Mouse (Mus musculus) embryo, embryonic 11.5 days (tissue): ENCODE measurements around the gene Marveld2.
A peak's percentile ranks its signal among the peaks of the same experiment; 100 is the strongest.

ENCODE experiments used
- DNase-seq: peaks from one replicate; pipeline ENCODE4 v3.0.0-alpha.2; 2012; ENCODE audit warnings: low read depth, low spot score

Gene Marveld2

GRCm38 (mm10) chr13:100616181-100617087 lies at the start of gene Marveld2:
Gene Marveld2, minus strand, starts transcription at chr13:100616971.
- DNase-seq: no peak

GRCm38 (mm10) chr13:100659864-100660456 lies 43.2 kb upstream of the Marveld2 start:
- peak; percentile 62 for DNase-seq

GRCm38 (mm10) chr13:100658091-100658490 lies 41.3 kb upstream of the Marveld2 start:
- DNase-seq: no peak

DNA sequence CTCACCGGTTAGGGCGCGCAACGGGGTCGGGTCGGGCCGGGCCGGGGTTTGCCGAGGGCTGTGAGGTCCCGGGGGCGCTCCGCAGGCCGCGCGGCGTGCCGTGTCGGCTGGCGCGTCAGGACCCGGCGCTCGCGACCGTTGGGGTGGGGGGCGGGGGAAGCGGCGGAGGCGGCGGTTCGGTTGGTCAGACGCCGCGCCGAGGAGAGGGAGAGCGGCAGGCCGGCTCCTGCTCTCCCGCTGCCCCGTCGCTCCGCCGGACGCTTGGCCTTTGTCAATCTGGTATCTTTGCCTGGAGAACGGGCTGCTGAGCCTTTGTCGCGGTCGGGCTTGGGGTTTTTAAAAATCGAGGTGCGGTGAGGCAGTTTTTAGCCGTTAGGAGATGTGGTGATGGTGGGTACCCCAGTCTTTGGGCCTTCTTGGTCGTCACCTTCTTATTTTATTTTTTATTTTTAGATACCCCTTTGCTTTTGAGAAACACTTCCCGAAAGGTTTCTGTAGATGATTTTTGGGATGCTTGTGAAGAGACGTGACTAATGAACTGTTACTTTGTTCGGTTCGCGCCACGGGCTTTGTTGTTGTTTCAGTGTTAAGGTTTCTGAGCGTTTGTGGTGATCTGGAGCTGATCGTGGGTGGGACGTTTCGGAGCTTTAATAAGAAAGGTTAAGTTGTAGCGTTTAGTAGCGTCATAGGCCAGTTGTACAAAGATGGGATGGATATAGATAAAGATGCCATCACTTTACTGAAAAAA lies 34.8 kb upstream of the Marveld2 start, which contains the start of gene Taf9:
TSS of gene Taf9 (plus strand) at position 141 of the 748 bp plus-strand sequence.
- DNase-seq: no peak

GRCm38 (mm10) chr13:100650550-100651438 lies 34.0 kb upstream of the Marveld2 start, which contains the start of the genes Ak6 and Rad17:
Gene Ak6, plus strand, starts transcription at chr13:100650979.
Gene Rad17, minus strand, starts transcription at chr13:100651051.
- peak; percentile 88 for DNase-seq

DNA sequence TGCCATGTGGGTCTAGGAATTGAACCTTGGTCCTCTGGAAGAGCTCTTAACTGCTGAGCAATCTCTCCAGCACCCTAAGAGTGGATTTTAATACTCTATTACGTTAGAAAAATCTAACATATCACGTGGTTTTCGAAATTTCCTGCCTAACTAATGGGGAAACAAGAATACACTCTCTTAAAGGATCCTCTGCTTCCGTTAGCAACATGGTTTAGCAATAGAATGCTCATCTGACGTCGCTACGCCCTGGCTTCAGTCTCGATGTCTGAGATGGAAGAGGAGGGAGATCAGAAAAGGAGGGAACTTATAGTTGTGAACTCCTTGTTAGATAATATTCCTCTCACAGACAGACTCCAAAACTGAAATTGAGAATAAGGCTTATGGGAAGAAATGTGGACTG lies 31.5 kb upstream of the Marveld2 start:
- no peak for DNase-seq

DNA sequence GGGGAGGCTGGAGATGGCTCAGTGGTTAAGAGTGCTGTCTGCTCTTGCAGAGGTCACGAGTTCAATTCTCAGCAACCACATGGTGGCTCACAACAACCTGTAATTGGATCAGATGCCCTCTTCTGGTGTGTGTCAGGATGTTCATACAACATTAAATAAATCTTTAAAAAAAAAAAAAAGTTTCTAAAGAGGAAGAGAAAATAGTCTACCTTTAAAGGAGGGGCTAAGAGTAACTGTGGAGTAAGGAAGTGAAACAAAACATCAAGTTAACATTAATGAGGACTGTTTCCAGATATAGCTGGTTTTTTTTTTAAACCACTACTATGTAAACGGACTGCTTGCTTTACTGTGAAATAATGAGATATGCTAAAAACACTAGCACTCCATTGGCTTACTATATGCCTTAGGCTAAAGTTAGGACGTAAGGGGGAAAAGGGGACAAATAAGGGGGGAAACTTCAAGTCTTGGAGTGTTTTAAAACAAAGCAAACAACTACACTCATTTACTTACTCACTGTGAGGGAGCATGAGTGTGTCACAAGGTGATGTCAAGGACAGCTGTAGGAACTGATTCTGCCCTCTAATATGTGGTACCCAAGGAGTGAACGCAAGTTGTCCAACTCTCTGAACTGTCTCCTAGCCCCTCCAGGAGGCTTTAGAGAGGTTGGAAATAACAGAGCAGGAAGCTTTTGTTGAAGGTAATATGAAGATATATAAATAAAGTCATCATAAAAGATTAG lies 25.9 kb upstream of the Marveld2 start:
- DNase-seq: no peak

DNA sequence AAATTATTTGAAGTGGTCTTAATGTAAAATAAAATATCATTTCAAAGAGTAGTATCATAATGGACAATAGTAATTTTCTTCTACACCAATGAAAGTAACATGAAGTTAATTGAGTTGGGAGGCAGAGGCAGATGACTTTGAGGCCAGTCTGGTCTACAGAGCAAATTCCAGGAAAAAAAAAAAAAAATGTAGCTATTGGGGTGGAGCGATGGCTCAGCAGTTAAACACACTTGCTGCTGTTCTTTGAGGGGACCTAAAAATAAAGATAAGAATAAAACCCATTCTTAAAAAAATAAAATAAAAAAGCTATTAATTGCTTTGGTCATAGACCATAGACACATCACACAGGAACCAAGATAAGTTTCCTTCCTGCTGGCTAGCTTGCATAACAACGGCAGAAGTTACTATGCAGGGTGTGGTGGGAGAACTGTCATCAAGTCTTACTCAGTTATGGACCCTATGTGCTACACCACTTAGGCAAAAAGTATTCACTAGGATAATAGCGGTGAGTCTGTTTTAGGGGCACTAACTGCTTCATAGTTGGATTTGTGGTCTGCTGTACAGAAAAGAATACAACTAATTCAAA lies 17.4 kb upstream of the Marveld2 start:
- no peak for DNase-seq

GRCm38 (mm10) chr13:100622241-100622640 lies 5.5 kb upstream of the Marveld2 start:
- no peak for DNase-seq

DNA sequence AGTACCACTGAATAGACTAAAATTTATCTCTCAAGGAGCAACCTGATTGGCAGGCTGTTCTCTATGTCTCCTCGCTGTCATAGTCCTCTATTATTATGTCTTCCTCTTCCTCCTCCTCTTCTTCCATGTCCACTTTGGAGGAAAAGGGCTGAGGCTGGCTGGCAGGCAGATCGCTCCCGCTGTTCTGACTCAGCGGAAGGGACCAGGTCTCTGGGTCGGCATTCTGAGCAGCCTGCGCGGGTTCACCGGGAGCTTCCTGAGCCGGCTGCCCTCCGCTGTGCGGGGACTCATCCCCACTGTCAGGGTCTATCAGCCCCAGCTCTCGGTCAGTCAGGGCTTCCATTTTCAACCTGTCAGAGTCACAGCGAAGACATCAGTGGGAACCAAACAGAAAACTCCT lies 812 bp upstream of the Marveld2 start:
- DNase-seq: no peak

- no peak for DNase-seq
These were observed 3.9 kb downstream of the Marveld2 start for GRCm38 (mm10) chr13:100612903-100613302.

GRCm38 (mm10) chr13:100612251-100612650 lies 4.5 kb downstream of the Marveld2 start:
- DNase-seq: no peak

- DNase-seq: no peak
These were observed 5.5 kb downstream of the Marveld2 start for GRCm38 (mm10) chr13:100611266-100611665.

DNA sequence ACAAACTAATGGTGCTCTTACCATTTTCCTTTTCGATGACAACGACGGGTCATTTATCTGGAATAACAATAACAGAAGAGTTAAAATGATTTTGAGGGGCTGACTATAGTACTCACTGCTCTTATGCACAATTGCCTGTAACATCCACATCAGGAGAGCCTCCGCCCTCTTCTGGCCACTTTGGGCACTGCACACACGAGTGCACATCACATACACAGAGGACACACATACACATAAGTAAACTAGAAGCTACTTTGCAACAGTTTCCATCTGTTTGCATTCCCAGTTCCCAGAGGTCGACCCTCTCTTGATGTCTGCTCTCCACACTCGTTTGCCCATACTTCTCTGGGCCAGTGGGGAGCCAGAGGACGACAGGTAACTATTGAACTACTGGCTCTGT lies 9.0 kb downstream of the Marveld2 start:
- no peak for DNase-seq

DNA sequence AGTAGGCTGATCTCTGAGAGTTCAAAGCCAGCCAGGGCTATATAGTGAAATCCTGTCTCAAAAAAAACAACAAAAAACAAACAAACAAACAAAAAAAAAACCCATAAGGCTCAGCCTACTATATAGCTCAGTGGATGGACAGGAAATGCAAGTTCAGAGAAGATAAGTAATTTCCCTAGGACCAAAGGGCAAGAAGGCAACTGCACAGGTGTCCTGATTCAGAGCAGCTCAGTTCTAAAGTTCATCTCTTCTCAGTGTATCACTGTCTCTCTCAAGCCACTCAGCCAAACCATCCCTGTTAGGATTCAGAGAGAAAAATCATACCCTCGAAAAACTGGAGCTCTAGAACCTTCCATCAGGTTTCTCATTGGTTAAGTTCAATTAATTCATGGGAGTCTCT lies 10.9 kb downstream of the Marveld2 start:
- no peak for DNase-seq

GRCm38 (mm10) chr13:100603738-100604095 lies 13.1 kb downstream of the Marveld2 start:
- no peak for DNase-seq

GRCm38 (mm10) chr13:100603031-100603737 lies 13.6 kb downstream of the Marveld2 start:
- DNase-seq: no peak

GRCm38 (mm10) chr13:100602239-100602902 lies 14.4 kb downstream of the Marveld2 start:
- no peak for DNase-seq

- DNase-seq: no peak
These were observed 15.7 kb downstream of the Marveld2 start for GRCm38 (mm10) chr13:100601034-100601433.
